Mouse (Mus musculus) hindbrain, postnatal 0 days (tissue): ENCODE measurements around the gene Tab1. TPM values are rescaled to one million over a fixed set of nuclear protein-coding genes. Genes with fewer than 3 reads are reported as not detected.

ENCODE experiments used
- ATAC-seq: fragments of 200-750 bp; cut with Nextera tagmentation; 2 replicates; pipeline ENCODE4 v1.8.0; 2017; ENCODE audit warnings: mild to moderate bottlenecking, moderate TSS enrichment, moderate library complexity
- DNase-seq: peaks from one replicate; pipeline ENCODE4 v3.0.0-alpha.2; 2015; ENCODE audit warnings: low spot score
- H3K27ac ChIP-seq: fragments of 300-500 bp; sonication (generic); 2 replicates; pipeline ENCODE4 v1.5.1; 2014; ENCODE audit warnings: mild to moderate bottlenecking
- H3K27me3 ChIP-seq: fragments of 300-500 bp; sonication (generic); 2 replicates; pipeline ENCODE4 v1.6.1; 2014; ENCODE audit warnings: low read length, mixed read lengths; ENCODE audit not compliant: insufficient read depth
- H3K36me3 ChIP-seq: fragments of 300-500 bp; sonication (generic); 2 replicates; pipeline ENCODE4 v1.6.1; 2014; ENCODE audit warnings: low read length, mixed read lengths; ENCODE audit not compliant: insufficient read depth
- H3K4me1 ChIP-seq: fragments of 300-500 bp; sonication (generic); 2 replicates; pipeline ENCODE4 v1.6.1; 2014; ENCODE audit warnings: antibody characterized with exemption, low read length, mixed read lengths; ENCODE audit not compliant: insufficient read depth
- H3K4me2 ChIP-seq: fragments of 300-500 bp; sonication (generic); 2 replicates; pipeline ENCODE4 v1.6.1; 2014; ENCODE audit warnings: low read depth, mild to moderate bottlenecking, low read length, moderate library complexity, mixed read lengths
- H3K4me3 ChIP-seq: fragments of 300-500 bp; sonication (generic); 2 replicates; pipeline ENCODE4 v1.5.1; 2014; ENCODE audit warnings: low read length
- H3K9ac ChIP-seq: fragments of 300-500 bp; sonication (generic); replicated peaks from 2 replicates; pipeline ENCODE4 v1.6.1; 2014; ENCODE audit warnings: mild to moderate bottlenecking, low read length, moderate library complexity, mixed read lengths
- H3K9me3 ChIP-seq: fragments of 300-500 bp; sonication (generic); 2 replicates; pipeline ENCODE4 v1.6.1; 2016; ENCODE audit warnings: low read length, mixed read lengths
- CTCF ChIP-seq: IDR thresholded peaks from 2 replicates; pipeline ENCODE4 v1.5.1; 2016; ENCODE audit warnings: antibody characterized with exemption, control low read depth, low read depth
- WGBS: fragments of 180-500 bp; shearing (Covaris S2); extraction: QIAGEN DNeasy Blood & Tissue Kit; methylation state at CpG from one replicate; pipeline ENCODE4 v1.1.7; 2014; 5-methylcytosine and 5-hydroxymethylcytosine counted together
- polyA plus RNA-seq: library from polyadenylated mRNA; unstranded; fragments of >200 nt; fragmentation: Nextera tagmentation; extraction: Ambion mirVana; gene quantifications from 2 replicates; pipeline ENCODE4 v1.2.1, GENCODE M21; 2015
- total RNA-seq: library from RNA; depleted of rRNA; stranded (reverse); fragments of >200 nt; gene quantifications from 2 replicates; pipeline ENCODE4 v1.2.3, GENCODE M21; 2014

Gene Tab1
- total and polyA plus RNA-seq, 2 experiments from 2014 or later = 26.5 to 55.0 TPM

GRCm38 (mm10) chr15:80143760-80144159, 10.8 kb downstream of the Tab1 start:
- WGBS = 93% methylated on average over 6 of the region's 6 CpGs
- no peak overlapping the region for H3K27ac ChIP-seq
- no peaks in the 10 kb centered on the region for H3K9me3 ChIP-seq

DNA sequence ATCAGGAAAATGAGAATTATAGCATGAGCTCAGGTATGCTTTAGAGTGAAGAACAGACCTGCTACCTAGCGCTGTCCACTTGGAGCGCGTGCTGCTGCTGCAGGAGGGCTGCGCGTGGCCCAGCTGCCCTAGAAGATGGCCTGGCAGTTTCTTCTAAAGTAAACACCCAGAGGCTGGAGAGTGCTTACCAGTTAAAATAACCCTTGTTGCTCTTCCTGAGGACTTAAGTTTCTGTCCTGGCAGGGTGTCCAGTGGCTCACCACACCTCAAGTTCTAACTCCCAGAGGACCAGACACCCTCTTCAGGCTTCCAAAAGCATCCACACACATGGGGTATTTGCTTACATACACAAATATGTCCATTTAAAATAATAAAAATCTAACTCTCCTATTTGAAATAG, 12.5 kb downstream of the Tab1 start:
- H3K9ac ChIP-seq = no peak overlapping the region
- DNase-seq (no peak), ATAC-seq (no peak)
- H3K4me3 ChIP-seq = no peak overlapping the region
- H3K9me3 ChIP-seq = no peaks in the 10 kb centered on the region
- no peaks in the 10 kb centered on the region for H3K27me3 ChIP-seq
- no peak for TF ChIP-seq CTCF
- H3K36me3 ChIP-seq = peaks cover 18% of the 10 kb centered on the region; the same call in 1 of the 2 replicates
- H3K4me1 ChIP-seq = no peaks in the 10 kb centered on the region
- WGBS = 90% methylated on average over 5 of the region's 5 CpGs
- H3K27ac ChIP-seq = no peak overlapping the region
- no peak overlapping the region for H3K4me2 ChIP-seq

More at GRCm38 (mm10) chr15:80143760-80144159, 10.8 kb downstream of the Tab1 start:
- H3K4me3 ChIP-seq = no peak overlapping the region
- H3K27me3 ChIP-seq = no peaks in the 10 kb centered on the region
- H3K4me2 ChIP-seq = no peak overlapping the region
- ATAC-seq = no peak
- TF ChIP-seq CTCF = no peak
- H3K4me1 ChIP-seq = no peaks in the 10 kb centered on the region
- H3K9ac ChIP-seq = no peak overlapping the region
- DNase-seq = no peak
- 0 out of 2 replicates have a peak, but pooled peaks cover 5% of the 10 kb centered on the region for H3K36me3 ChIP-seq

DNA sequence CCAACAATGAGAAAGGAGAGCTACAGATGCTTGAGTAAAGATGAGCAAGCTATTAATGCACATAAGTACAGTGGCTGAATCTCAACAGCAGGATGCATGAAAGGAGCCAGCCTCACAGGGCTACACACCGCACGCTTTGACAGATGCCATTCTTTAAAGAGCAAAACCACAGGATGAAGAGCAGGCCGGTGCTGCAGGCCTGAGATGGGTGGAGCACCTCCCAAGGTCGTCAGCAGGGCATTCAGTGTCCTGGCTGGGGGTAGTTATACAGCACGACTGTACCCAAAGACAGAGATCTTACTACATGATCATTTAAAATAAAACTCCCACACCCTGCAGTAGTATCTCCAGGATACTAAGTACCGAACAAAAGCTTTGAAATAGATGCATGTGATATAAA, 13.2 kb downstream of the Tab1 start:
- Histone ChIP-seq H3K9me3 (no peaks in the 10 kb centered on the region), H3K4me3 (no peak overlapping the region), H3K27ac (no peak overlapping the region), H3K9ac (no peak overlapping the region), H3K36me3 (peaks cover 17% of the 10 kb centered on the region; the same call in 1 of the 2 replicates), H3K27me3 (no peaks in the 10 kb centered on the region), H3K4me1 (no peaks in the 10 kb centered on the region), H3K4me2 (no peak overlapping the region)
- WGBS = 68% methylated on average over 6 of the region's 6 CpGs
- no peak for ATAC-seq
- DNase-seq = no peak
- TF ChIP-seq CTCF = no peak

DNA sequence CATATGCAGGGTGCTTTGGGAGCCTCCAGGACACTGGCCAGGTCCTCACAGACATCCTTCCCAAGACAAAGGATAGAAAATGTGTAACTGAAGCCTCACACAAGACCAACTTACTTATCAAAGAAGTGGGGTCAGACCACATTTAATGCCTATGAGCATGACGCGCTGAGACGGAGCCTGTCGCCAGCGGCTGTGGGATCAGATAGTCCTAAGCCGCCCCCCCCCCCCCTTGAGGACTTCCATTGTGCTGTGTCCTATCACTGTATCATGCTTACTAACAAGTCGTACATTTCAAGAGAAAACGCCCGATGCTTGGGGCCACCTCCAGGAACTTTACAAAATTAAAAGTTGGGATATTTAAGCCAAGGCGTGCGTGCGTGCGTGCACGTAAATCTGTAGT, 14.2 kb downstream of the Tab1 start:
- Histone ChIP-seq H3K4me1 (no peaks in the 10 kb centered on the region), H3K4me2 (no peak overlapping the region), H3K27ac (no peak overlapping the region; the same call in 1 of the 2 replicates), H3K9me3 (no peaks in the 10 kb centered on the region), H3K27me3 (no peaks in the 10 kb centered on the region), H3K4me3 (no peak overlapping the region), H3K36me3 (peaks cover 18% of the 10 kb centered on the region; the same call in 1 of the 2 replicates), H3K9ac (no peak overlapping the region)
- DNase-seq (no peak), ATAC-seq (no peak)
- 89% methylated on average over 14 of the region's 14 CpGs for WGBS
- no peak for TF ChIP-seq CTCF

- Histone ChIP-seq H3K9ac (no peak overlapping the region), H3K9me3 (no peaks in the 10 kb centered on the region), H3K4me2 (no peak overlapping the region), H3K27ac (no peak overlapping the region; the same call in 1 of the 2 replicates), H3K4me1 (no peaks in the 10 kb centered on the region), H3K4me3 (no peak overlapping the region), H3K36me3 (peaks cover 22% of the 10 kb centered on the region; the same call in 1 of the 2 replicates), H3K27me3 (no peaks in the 10 kb centered on the region)
- no peak for ATAC-seq
- no peak for TF ChIP-seq CTCF
- 74% methylated on average over 5 of the region's 5 CpGs for WGBS
- no peak for DNase-seq
Observed at GRCm38 (mm10) chr15:80147511-80147910, 14.6 kb downstream of the Tab1 start.

DNA sequence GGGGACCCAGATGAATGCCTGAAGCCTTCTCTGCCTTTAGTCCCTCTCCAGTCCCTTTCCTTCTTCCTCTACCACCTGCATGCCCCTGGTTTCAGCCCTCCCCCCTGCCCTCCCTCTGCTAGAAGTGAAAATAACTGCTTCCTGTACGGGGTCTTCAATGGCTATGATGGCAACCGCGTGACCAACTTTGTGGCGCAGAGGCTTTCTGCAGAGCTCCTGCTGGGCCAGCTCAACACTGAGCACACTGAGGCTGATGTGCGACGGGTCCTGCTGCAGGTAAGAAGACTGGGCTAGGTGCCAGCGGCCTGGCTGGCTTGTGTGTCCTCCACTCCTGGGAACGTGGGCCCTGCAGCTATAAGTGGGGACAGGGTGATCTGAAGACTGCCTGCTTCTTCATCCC, 15.6 kb downstream of the Tab1 start:
- Histone ChIP-seq H3K36me3 (peaks cover 25% of the 10 kb centered on the region), H3K9me3 (no peaks in the 10 kb centered on the region), H3K27ac (no peak overlapping the region), H3K9ac (no peak overlapping the region), H3K4me1 (no peaks in the 10 kb centered on the region), H3K27me3 (no peaks in the 10 kb centered on the region), H3K4me3 (no peak overlapping the region), H3K4me2 (no peak overlapping the region)
- WGBS = 79% methylated on average over 8 of the region's 8 CpGs
- TF ChIP-seq CTCF = no peak
- ATAC-seq = no peak
- DNase-seq = no peak

DNA sequence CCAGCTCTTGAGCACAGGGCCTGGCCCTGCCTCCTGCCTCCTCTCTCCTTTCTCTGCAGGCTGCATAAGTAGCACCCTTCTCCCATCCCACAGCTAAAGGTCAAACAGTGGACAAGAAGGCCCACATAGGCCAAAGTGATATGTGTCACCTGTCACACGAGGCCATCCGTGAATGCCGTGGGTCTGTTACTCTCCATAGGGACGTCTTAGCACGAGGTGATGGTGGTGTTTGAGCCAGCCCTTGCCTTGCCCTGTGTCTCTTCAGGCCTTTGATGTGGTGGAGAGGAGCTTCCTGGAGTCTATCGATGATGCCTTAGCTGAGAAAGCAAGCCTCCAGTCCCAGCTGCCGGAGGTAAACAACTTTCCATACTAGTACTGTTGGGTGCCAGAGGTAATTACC, 16.6 kb downstream of the Tab1 start:
- WGBS = 92% methylated on average over 7 of the region's 7 CpGs
- no peak for TF ChIP-seq CTCF
- peaks cover 34% of the 10 kb centered on the region for H3K36me3 ChIP-seq

More for the DNA sequence above, 16.6 kb downstream of the Tab1 start:
- Histone ChIP-seq H3K9ac (no peak overlapping the region), H3K4me2 (no peak overlapping the region), H3K27ac (no peak overlapping the region), H3K4me3 (no peak overlapping the region), H3K27me3 (no peaks in the 10 kb centered on the region), H3K9me3 (no peaks in the 10 kb centered on the region), H3K4me1 (no peaks in the 10 kb centered on the region)
- ATAC-seq = no peak
- no peak for DNase-seq
